Mouse (Mus musculus): ENCODE data around the gene Il1a.

Il1a gene

GRCm38 (mm10) chr2:129265316-129265715 lies 44.5 kb downstream of the Il1a start:
- no peak for DNase-seq (ENCODE audit: low spot score in 2 of 2)

GRCm38 (mm10) chr2:129263073-129263472 lies 46.7 kb downstream of the Il1a start:
- DNase-seq (ENCODE audit: low spot score in 2 of 2) = peak; percentile 38

GRCm38 (mm10) chr2:129261151-129261794 lies 48.5 kb downstream of the Il1a start:
- no peak for DNase-seq (ENCODE audit: low spot score in 2 of 2)

GRCm38 (mm10) chr2:129260646-129261045 lies 49.1 kb downstream of the Il1a start:
- DNase-seq (ENCODE audit: low spot score in 2 of 2) = no peak

GRCm38 (mm10) chr2:129258475-129259211 lies 51.1 kb downstream of the Il1a start:
- peak; percentile 43 to 79 for DNase-seq (ENCODE audit: low spot score in 2 of 2)

GRCm38 (mm10) chr2:129258056-129258455 lies 51.7 kb downstream of the Il1a start:
- DNase-seq (ENCODE audit: low spot score in 2 of 2) = no peak

- DNase-seq (ENCODE audit: low spot score in 2 of 2) = no peak
Measured at GRCm38 (mm10) chr2:129256006-129256405, 53.8 kb downstream of the Il1a start.

- DNase-seq (ENCODE audit: low spot score in 2 of 2) = no peak
Measured at GRCm38 (mm10) chr2:129254076-129254475, 55.7 kb downstream of the Il1a start.

GRCm38 (mm10) chr2:129253631-129253970 lies 56.2 kb downstream of the Il1a start:
- DNase-seq (ENCODE audit: low spot score in 2 of 2) = no peak

GRCm38 (mm10) chr2:129252836-129253630 lies 56.7 kb downstream of the Il1a start:
- DNase-seq (ENCODE audit: low spot score in 2 of 2) = no peak

Measured in frontal cortex, postnatal 36 days (tissue).